Mouse (Mus musculus) E14TG2a.4 (cell line): Measurements from ENCODE around the gene Sh2d6.

Experiments used
- H3K27me3 ChIP-seq: 2 replicates; pipeline ENCODE4 v1.6.1; 2014; ENCODE audit warnings: low read length, control low read depth; ENCODE audit not compliant: insufficient read depth
- H3K36me3 ChIP-seq: 2 replicates; pipeline ENCODE4 v1.6.1; 2014; ENCODE audit warnings: low read length, control low read depth; ENCODE audit not compliant: insufficient read depth
- H3K4me1 ChIP-seq: replicated peaks from 2 replicates; pipeline ENCODE4 v1.6.1; 2014; ENCODE audit warnings: low read depth, low read length, control low read depth
- H3K4me3 ChIP-seq: replicated peaks from 2 replicates; pipeline ENCODE4 v1.5.1; 2014; ENCODE audit warnings: mild to moderate bottlenecking, low read length
- H3K9me3 ChIP-seq: 2 replicates; pipeline ENCODE4 v1.6.1; 2014; ENCODE audit warnings: low read length, control low read depth
- CTCF ChIP-seq: conservative IDR thresholded peaks from 2 replicates; pipeline ENCODE4 v1.5.1; 2014; ENCODE audit warnings: low read length
- NANOG ChIP-seq: IDR thresholded peaks from 2 replicates; pipeline ENCODE4 v1.6.1; 2014; ENCODE audit warnings: borderline replicate concordance, low read length, mixed read lengths
- POU5F1 ChIP-seq: IDR thresholded peaks from 2 replicates; pipeline ENCODE4 v1.6.1; 2014; ENCODE audit warnings: low read length, borderline replicate concordance

Gene Sh2d6

GRCm38 (mm10) chr6:72553079-72553412 is 31.5 kb upstream of the Sh2d6 start:
- peaks cover 33% of the 10 kb centered on the region for H3K27me3 ChIP-seq
- no peaks in the 10 kb centered on the region for H3K9me3 ChIP-seq
- H3K4me1 ChIP-seq, result peaks cover 77% of the 10 kb centered on the region
- H3K36me3 ChIP-seq, result no peaks in the 10 kb centered on the region
- H3K4me3 ChIP-seq, result peak overlapping the region; percentile 66
- TF ChIP-seq NANOG, result no peak
- no peak for TF ChIP-seq POU5F1
- TF ChIP-seq CTCF, result no peak

GRCm38 (mm10) chr6:72552171-72553078 is 30.9 kb upstream of the Sh2d6 start:
- Histone ChIP-seq H3K4me1 (peaks cover 71% of the 10 kb centered on the region), H3K9me3 (no peaks in the 10 kb centered on the region), H3K36me3 (no peaks in the 10 kb centered on the region), H3K4me3 (peak overlapping the region; percentile 66), H3K27me3 (peaks cover 33% of the 10 kb centered on the region)
- no peak for TF ChIP-seq CTCF

GRCm38 (mm10) chr6:72550503-72551100 is 29.1 kb upstream of the Sh2d6 start:
- peaks cover 67% of the 10 kb centered on the region for H3K4me1 ChIP-seq
- H3K36me3 ChIP-seq, result no peaks in the 10 kb centered on the region
- TF ChIP-seq POU5F1, result no peak
- H3K4me3 ChIP-seq, result no peak overlapping the region
- H3K9me3 ChIP-seq, result no peaks in the 10 kb centered on the region
- H3K27me3 ChIP-seq, result peaks cover 29% of the 10 kb centered on the region

GRCm38 (mm10) chr6:72550025-72550424 is 28.5 kb upstream of the Sh2d6 start:
- Histone ChIP-seq H3K36me3 (no peaks in the 10 kb centered on the region), H3K4me3 (no peak overlapping the region), H3K27me3 (peaks cover 23% of the 10 kb centered on the region), H3K9me3 (no peaks in the 10 kb centered on the region), H3K4me1 (peaks cover 67% of the 10 kb centered on the region)
- TF ChIP-seq POU5F1 (no peak), NANOG (no peak), CTCF (no peak)

GRCm38 (mm10) chr6:72549041-72549580 is 27.6 kb upstream of the Sh2d6 start:
- TF ChIP-seq POU5F1 (no peak), CTCF (no peak), NANOG (no peak)
- H3K4me3 ChIP-seq, result peak overlapping the region; percentile 43; the same call in 1 of the 2 replicates
- no peaks in the 10 kb centered on the region for H3K36me3 ChIP-seq
- H3K9me3 ChIP-seq, result no peaks in the 10 kb centered on the region
- H3K4me1 ChIP-seq, result peaks cover 74% of the 10 kb centered on the region
- H3K27me3 ChIP-seq, result peaks cover 18% of the 10 kb centered on the region

- no peak for TF ChIP-seq CTCF
- TF ChIP-seq NANOG, result no peak
- TF ChIP-seq POU5F1, result no peak
- Histone ChIP-seq H3K36me3 (no peaks in the 10 kb centered on the region), H3K27me3 (peaks cover 26% of the 10 kb centered on the region), H3K4me1 (peaks cover 74% of the 10 kb centered on the region), H3K4me3 (no peak overlapping the region), H3K9me3 (no peaks in the 10 kb centered on the region)
Measured at GRCm38 (mm10) chr6:72547862-72548261, 26.4 kb upstream of the Sh2d6 start.

- TF ChIP-seq CTCF, result peak; percentile 82
- no peak for TF ChIP-seq NANOG
- no peak for TF ChIP-seq POU5F1
Measured at GRCm38 (mm10) chr6:72547121-72547520, 25.6 kb upstream of the Sh2d6 start.

GRCm38 (mm10) chr6:72545377-72545776 is 23.9 kb upstream of the Sh2d6 start:
- Histone ChIP-seq H3K36me3 (no peaks in the 10 kb centered on the region), H3K27me3 (peaks cover 18% of the 10 kb centered on the region), H3K4me1 (peaks cover 54% of the 10 kb centered on the region), H3K4me3 (no peak overlapping the region), H3K9me3 (peaks cover 4% of the 10 kb centered on the region; the same call in 1 of the 2 replicates)
- TF ChIP-seq NANOG (no peak), CTCF (no peak), POU5F1 (no peak)

More at GRCm38 (mm10) chr6:72547121-72547520, 25.6 kb upstream of the Sh2d6 start:
- Histone ChIP-seq H3K27me3 (peaks cover 26% of the 10 kb centered on the region), H3K4me3 (no peak overlapping the region), H3K4me1 (peaks cover 69% of the 10 kb centered on the region), H3K9me3 (no peaks in the 10 kb centered on the region), H3K36me3 (no peaks in the 10 kb centered on the region)
